Mouse (Mus musculus) kidney, postnatal 0 days (tissue): ENCODE measurements around the gene Fosl1. TPM values are rescaled to one million over a fixed set of nuclear protein-coding genes. Genes with fewer than 3 reads are reported as not detected.

Source experiments
- ATAC-seq: fragments of 200-750 bp; cut with Nextera tagmentation; replicated peaks from 2 replicates; pipeline ENCODE4 v1.8.0; 2017; ENCODE audit warnings: low read depth, moderate number of reproducible peaks, moderate TSS enrichment, moderate library complexity; ENCODE audit not compliant: low FRiP score
- DNase-seq: peaks from one replicate; pipeline ENCODE4 v3.0.0-alpha.2; 2016; ENCODE audit warnings: low spot score
- H3K27ac ChIP-seq: fragments of 300-500 bp; sonication (generic); 2 replicates; pipeline ENCODE4 v1.5.1; 2014; ENCODE audit warnings: mild to moderate bottlenecking
- H3K27me3 ChIP-seq: fragments of 300-500 bp; sonication (generic); 2 replicates; pipeline ENCODE4 v1.6.1; 2014; ENCODE audit warnings: low read length, mixed read lengths; ENCODE audit not compliant: insufficient read depth
- H3K36me3 ChIP-seq: fragments of 300-500 bp; sonication (generic); 2 replicates; pipeline ENCODE4 v1.6.1; 2014; ENCODE audit warnings: low read length, mixed read lengths; ENCODE audit not compliant: insufficient read depth
- H3K4me1 ChIP-seq: fragments of 300-500 bp; sonication (generic); replicated peaks from 2 replicates; pipeline ENCODE4 v1.6.1; 2014; ENCODE audit warnings: antibody characterized with exemption, low read length, mixed read lengths; ENCODE audit not compliant: insufficient read depth
- H3K4me2 ChIP-seq: fragments of 300-500 bp; sonication (generic); 2 replicates; pipeline ENCODE4 v1.6.1; 2014; ENCODE audit warnings: mild to moderate bottlenecking, low read length, moderate library complexity, mixed read lengths
- H3K4me3 ChIP-seq: fragments of 300-500 bp; sonication (generic); replicated peaks from 2 replicates; pipeline ENCODE4 v1.5.1; 2014; ENCODE audit warnings: low read depth, low read length
- H3K9ac ChIP-seq: fragments of 300-500 bp; sonication (generic); 2 replicates; pipeline ENCODE4 v1.6.1; 2014; ENCODE audit warnings: low read depth, low read length
- H3K9me3 ChIP-seq: fragments of 300-500 bp; sonication (generic); replicated peaks from 2 replicates; pipeline ENCODE4 v1.6.1; 2016; ENCODE audit warnings: low read length, inconsistent platforms, mixed read lengths
- CTCF ChIP-seq: IDR thresholded peaks from 2 replicates; pipeline ENCODE4 v1.5.1; 2016; ENCODE audit warnings: antibody characterized with exemption, low read depth, mild to moderate bottlenecking, moderate library complexity
- WGBS: fragments of 180-500 bp; shearing (Covaris S2); extraction: QIAGEN DNeasy Blood & Tissue Kit; methylation state at CpG from one replicate; pipeline ENCODE4 v1.1.7; 2014; 5-methylcytosine and 5-hydroxymethylcytosine counted together
- polyA plus RNA-seq: library from polyadenylated mRNA; unstranded; fragments of >200 nt; fragmentation: Nextera tagmentation; extraction: Ambion mirVana; gene quantifications from 2 replicates; pipeline ENCODE4 v1.2.1, GENCODE M21; 2015

The Fosl1 gene
- polyA plus RNA-seq, 1 experiment from 2014 or later: not detected

DNA sequence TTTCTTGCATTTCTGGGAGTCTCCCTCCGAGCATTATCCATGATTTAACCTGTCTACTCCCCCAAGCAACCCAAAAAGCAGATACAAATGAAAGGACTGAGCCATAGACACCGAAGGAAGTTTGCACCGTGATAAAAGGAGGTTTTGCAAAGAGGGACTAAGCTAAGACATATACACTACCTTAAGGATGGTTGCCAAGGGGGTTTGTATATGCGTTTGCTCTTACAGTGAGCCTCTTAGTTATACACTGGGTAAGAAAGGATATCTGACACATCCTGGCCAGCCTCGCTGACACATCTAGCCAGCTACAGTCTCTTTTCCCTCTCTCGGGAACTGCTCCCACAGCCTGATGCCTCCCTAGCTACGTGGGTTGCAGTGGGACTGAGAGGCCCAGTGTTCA is 13.4 kb upstream of the Fosl1 start:
- DNase-seq (no peak), ATAC-seq (no peak)
- Histone ChIP-seq H3K36me3 (0 out of 2 replicates have a peak, but pooled peaks cover 3% of the 10 kb centered on the region), H3K9ac (peak overlapping the region; percentile 47; the same call in 1 of the 2 replicates), H3K4me3 (no peak overlapping the region), H3K4me1 (peaks cover 8% of the 10 kb centered on the region), H3K9me3 (no peaks in the 10 kb centered on the region), H3K4me2 (peak overlapping the region; percentile 82), H3K27me3 (no peaks in the 10 kb centered on the region), H3K27ac (peak overlapping the region; percentile 66)
- WGBS: 53% methylated on average over 7 of the region's 7 CpGs
- TF ChIP-seq CTCF: no peak

DNA sequence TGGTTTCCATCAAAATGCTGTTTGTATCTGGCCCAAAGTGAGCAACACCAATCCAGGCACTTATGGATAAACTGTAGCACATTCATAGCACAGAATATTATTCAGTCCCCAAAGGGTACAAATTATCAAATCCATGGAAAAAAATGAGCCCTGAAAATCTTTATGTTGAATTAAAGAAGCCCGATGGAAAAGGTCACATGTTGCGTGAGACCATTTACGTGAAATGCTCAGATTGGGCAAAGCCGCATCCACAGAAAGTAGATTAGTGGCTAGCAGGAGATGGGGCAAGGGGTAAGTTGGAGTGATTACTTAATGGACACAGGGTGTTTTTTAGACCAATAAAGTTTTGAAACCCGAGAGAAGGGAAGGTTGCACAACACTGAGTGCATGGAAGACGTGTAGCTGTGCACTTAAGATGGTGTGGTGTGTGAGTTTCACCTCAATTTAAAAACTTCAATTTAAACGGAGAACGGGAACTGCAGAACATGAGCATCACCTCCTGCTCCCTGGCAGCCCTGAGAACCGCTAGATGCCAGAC is 2.9 kb upstream of the Fosl1 start:
- TF ChIP-seq CTCF: no peak
- H3K27ac ChIP-seq: no peak overlapping the region
- 58% methylated on average over 9 of the region's 9 CpGs for WGBS

DNA sequence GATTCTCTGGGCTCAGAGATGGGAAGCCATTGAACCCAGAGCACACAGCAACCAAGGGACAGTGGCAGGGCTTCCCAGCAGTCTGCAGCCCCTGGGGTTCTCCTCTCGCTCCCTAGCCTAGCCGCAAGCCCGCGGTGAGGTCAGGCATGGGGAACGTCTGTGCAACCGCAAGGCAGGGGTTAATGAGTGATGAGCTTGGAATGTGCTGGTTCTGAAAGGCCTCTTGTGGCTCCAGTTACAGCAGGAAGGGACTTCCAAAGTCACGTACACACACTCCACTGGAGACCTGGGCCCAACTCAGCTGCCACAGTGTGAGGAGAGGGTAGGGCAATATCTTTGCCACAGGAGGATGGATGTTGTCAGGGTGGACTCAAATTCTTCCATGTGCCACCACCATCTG is 2.4 kb upstream of the Fosl1 start:
- H3K27me3 ChIP-seq: peaks cover 8% of the 10 kb centered on the region; the same call in 1 of the 2 replicates
- H3K4me2 ChIP-seq: no peak overlapping the region
- no peak overlapping the region for H3K27ac ChIP-seq
- no peak overlapping the region for H3K4me3 ChIP-seq
- H3K36me3 ChIP-seq: no peaks in the 10 kb centered on the region
- no peaks in the 10 kb centered on the region for H3K9me3 ChIP-seq
- no peak for DNase-seq
- WGBS: 7% methylated on average over 7 of the region's 7 CpGs
- ATAC-seq: peak; percentile 19; the same call in 1 of the 2 replicates
- H3K4me1 ChIP-seq: peaks cover 16% of the 10 kb centered on the region
- no peak for TF ChIP-seq CTCF
- 0 out of 2 replicates have a peak overlapping the region, but pooled peaks have one; percentile 4 for H3K9ac ChIP-seq

More for the DNA sequence above, 2.9 kb upstream of the Fosl1 start:
- H3K36me3 ChIP-seq: no peaks in the 10 kb centered on the region
- H3K4me2 ChIP-seq: no peak overlapping the region
- H3K9ac ChIP-seq: no peak overlapping the region
- DNase-seq (no peak), ATAC-seq (no peak)
- H3K9me3 ChIP-seq: no peaks in the 10 kb centered on the region
- no peak overlapping the region for H3K4me3 ChIP-seq
- H3K27me3 ChIP-seq: peaks cover 8% of the 10 kb centered on the region; the same call in 1 of the 2 replicates
- H3K4me1 ChIP-seq: peaks cover 16% of the 10 kb centered on the region

DNA sequence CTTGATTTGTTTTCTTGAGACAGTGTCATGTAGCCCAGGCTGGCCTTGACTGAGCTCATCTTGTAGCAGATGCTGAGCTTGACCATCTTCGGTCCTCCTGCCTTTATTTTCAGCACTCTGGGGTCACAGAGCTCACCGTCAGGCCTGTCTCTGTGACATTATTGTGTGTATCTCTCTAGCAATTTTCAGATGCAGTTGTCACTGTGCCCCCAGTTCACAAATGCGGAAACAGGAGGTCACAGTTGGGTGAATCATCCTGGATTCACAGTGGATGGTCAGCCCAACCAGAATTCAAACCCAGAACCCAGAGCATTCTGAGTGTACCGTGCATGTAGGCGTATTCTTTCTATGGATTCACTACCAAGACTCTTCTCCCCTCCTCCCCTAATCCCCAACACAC is 1.6 kb upstream of the Fosl1 start:
- Histone ChIP-seq H3K4me1 (peaks cover 16% of the 10 kb centered on the region), H3K4me2 (no peak overlapping the region), H3K4me3 (no peak overlapping the region), H3K27ac (no peak overlapping the region), H3K9ac (no peak overlapping the region), H3K36me3 (no peaks in the 10 kb centered on the region), H3K9me3 (no peaks in the 10 kb centered on the region), H3K27me3 (peaks cover 8% of the 10 kb centered on the region; the same call in 1 of the 2 replicates)
- no peak for ATAC-seq
- no peak for DNase-seq
- no peak for TF ChIP-seq CTCF
- WGBS: 85% methylated on average over 5 of the region's 5 CpGs

DNA sequence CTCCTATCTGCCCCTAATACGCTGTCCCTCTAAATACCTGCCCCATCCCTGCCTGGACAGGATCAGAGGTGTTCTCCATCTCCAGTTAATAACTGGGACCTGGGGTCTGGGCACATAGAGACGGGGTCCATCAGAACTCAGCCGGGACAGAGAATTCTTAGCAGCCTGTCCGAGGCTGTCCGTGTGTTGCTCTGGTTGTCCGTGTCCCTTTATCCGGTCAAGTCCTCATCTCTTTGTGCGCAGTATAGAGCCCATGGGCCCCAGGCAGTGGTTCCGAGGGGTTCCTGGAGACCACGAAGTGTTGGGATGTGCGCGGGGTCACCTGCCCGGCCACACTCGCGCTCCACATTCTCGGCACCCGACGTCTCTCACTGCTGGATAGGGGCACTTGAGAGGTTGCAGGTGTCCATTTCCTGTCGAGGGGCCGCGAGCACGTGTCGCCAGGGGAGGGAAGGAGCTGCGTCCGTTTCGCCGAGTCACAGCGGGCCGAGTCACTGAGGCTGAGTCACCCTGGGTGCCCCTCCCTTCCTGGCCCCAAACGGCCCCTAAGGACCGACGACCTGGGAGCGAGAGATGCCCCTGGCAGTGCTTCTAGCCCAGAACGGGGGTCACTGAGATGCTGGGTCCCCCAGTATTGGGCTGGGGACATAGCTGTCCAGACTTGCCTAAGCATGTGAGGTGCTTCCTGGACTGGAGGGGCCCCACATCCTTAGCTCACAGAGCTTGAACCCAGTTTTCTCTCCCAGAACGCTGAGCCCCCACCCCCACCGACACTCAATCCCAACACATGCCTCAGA is 1.2 kb downstream of the Fosl1 start:
- no peak for TF ChIP-seq CTCF
- H3K9me3 ChIP-seq: no peaks in the 10 kb centered on the region
- DNase-seq (no peak), ATAC-seq (no peak)
- H3K36me3 ChIP-seq: no peaks in the 10 kb centered on the region
- peaks cover 8% of the 10 kb centered on the region; the same call in 1 of the 2 replicates for H3K27me3 ChIP-seq
- 5% methylated on average over 36 of the region's 36 CpGs for WGBS
- H3K9ac ChIP-seq: no peak overlapping the region
- peak overlapping the region; percentile 96 for H3K4me2 ChIP-seq
- peaks cover 16% of the 10 kb centered on the region for H3K4me1 ChIP-seq
- no peak overlapping the region for H3K27ac ChIP-seq
- peak overlapping the region; percentile 58 for H3K4me3 ChIP-seq

DNA sequence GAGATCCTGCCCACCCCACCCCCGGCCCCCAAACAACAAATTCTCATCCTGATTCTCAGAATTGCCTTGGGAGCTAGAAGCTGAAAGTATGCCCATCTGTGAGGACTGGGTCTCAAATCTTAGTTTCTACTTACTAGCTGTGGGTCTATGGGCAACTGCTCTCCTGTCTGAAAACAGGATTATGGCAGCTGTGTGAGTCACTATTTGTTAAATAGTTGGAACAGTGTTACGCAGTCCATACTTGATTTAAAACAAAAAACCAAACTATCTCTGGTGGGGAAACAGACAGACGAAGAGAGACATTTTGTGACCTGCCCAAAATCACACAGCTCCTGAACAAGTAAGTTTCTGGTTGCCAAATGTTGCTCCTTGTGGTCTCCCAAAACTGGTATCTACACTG is 2.3 kb downstream of the Fosl1 start:
- no peak for ATAC-seq
- no peak overlapping the region for H3K4me2 ChIP-seq
- no peak for DNase-seq
- H3K9me3 ChIP-seq: no peaks in the 10 kb centered on the region
- H3K4me3 ChIP-seq: no peak overlapping the region
- H3K36me3 ChIP-seq: peaks cover 6% of the 10 kb centered on the region; the same call in 1 of the 2 replicates
- H3K27me3 ChIP-seq: peaks cover 8% of the 10 kb centered on the region; the same call in 1 of the 2 replicates
- H3K4me1 ChIP-seq: peaks cover 16% of the 10 kb centered on the region
- H3K9ac ChIP-seq: no peak overlapping the region
- whole genome bisulfite sequencing: 91% methylated on average over 3 of the region's 3 CpGs
- no peak overlapping the region for H3K27ac ChIP-seq
- TF ChIP-seq CTCF: no peak
